Mouse (Mus musculus) right cerebral cortex, postnatal 4 days (tissue): ENCODE results near the gene Hist1h2bb.
"Not testable (repeated sequence)": the region's sequence is repeated elsewhere in the genome, so short reads cannot be mapped to it uniquely, and the experiment has no call there.

Experiments used
- DNase-seq: peaks from one replicate; pipeline ENCODE4 v3.0.0-alpha.2; 2022

The Hist1h2bb gene

DNA sequence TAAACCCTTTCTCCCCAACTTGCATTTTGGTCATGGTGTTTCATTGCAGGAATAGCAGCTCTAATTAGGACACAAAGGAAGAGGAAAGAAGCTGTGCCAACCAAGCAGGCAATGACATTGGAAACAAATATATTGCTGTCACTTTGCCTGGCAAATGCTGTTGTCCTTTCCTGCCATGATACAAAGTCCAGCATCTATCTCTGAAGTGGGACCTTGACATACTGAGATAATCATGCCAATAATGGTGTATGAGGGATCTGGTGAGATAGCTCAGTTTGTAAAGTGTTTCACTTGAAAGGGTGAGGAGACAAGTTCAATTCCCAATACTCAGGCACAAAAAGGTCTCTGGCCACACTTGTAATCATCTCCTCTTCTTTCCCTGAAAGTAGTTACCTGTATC lies 20.2 kb downstream of the Hist1h2bb start:
- DNase-seq, result no peak

DNA sequence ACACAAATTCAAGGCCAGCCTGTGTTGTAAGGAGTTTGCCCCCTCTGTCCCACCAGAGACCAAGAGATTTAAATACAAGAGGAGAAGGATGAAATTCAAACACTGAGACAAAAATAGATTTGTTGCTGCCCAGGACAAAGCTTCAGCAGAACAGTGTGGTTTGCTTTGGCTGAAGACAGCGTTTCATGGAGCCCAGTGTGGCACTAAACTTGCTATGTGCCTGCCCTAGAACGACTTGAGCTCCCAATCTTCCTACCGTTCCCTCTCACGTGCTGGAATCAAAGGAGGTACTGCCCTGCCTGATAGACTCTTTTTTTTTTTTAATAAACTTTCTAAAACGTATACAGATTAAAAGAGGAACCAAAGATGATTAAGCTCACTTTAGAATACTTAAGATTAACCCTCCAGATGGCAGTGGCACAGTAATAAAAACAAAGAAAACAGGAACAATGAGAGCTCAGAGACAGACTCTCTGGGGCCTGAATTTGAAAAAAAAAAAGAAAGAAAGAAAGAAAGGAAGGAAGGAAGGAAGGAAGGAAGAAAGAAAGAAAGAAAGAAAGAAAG lies 22.4 kb downstream of the Hist1h2bb start:
- DNase-seq, result no peak

DNA sequence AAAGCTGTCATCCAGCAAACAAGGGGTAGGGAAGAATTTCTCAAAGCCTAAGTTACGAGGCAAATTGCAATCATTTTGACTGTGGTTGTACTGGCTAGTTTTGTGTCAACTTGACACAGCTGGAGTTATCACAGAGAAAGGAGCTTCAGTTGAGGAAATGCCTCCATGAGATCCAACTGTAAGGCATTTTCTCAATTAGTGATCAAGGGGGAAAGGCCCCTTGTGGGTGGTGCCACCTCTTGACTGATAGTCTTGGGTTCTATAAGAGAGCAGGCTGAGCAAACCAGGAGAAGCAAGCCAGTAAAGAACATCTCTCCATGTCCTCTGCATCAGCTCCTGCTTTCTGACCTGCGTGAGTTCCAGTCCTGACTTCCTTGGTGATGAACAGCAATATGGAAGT lies 23.1 kb downstream of the Hist1h2bb start, which contains the start of gene Trim38:
Gene Trim38 (plus strand): TSS at position 301 of the 400 bp plus-strand sequence.
- DNase-seq, result not testable (repeated sequence)

DNA sequence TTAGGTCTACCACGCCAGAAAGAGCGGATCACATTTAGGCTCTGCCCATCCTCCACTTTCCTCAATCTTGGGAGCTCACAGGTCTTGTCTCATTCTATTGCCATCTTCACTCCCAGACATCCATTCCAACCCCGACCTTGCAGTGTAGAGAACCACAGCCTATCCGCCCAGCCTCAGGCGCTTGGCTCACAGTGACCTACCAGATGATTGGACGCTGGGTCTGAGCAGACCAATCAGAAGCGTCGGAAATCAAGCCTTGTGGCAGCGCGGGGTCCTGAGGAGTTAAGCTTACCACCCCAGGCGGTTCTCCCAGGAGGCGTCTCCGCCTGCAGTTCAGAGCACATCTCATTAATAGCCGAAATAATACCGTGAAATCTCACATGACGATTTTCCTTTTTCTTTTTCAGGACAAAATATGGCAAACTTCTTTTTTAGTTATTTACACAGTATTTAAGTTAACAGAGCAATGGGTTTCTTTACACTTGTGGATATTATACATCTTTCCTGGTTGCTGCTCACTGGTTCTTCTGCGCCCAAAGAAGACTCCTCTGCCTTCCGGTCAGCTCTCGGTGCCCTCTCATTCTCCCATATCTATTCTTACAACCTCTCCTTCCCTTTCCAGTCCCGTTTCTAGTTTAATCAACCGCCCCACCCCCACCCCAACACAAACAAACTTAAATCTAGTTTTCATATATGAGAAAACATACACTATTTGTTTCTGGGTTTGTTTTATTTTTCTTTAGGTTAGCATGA lies 26.2 kb downstream of the Hist1h2bb start:
- peak; percentile 21 for DNase-seq

DNA sequence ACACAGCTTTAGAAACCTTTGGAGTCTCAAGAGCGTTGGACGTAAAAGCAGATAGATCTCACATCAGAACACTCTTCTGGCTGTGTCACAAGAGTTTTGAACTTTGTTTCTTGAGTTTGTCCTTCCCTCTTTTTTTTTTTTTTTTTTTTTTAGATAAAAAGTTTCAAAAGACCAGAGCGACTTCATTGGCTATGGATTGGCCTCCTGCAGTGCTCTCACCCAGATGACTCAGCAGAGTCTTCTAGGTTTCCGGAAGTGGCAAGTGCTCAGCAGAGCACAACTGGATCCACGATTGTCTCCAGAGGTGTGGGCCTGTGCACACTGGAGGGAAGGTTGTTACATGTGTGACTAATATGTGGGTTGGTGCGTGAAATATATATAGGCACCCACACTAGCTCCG lies 31.8 kb downstream of the Hist1h2bb start:
- no peak for DNase-seq

DNA sequence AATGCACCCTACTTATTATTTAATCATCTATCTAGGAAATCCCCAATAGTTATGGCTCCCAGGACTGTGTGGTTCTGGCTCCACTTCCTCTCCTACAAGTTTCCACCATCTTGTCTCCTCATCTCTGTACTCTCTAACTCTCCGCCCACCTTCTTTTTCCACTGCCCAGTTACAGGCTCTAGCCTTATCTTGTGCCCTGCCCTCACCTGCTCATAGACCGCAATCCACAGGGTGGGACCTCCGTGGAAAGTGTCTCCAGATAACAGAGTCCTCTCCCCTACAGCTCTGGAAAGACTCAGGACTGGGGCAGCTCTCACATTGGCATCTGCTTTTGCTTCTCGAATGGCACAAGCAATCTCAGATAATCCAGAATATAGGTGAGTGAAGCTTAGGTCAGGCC lies 32.5 kb downstream of the Hist1h2bb start:
- no peak for DNase-seq

DNA sequence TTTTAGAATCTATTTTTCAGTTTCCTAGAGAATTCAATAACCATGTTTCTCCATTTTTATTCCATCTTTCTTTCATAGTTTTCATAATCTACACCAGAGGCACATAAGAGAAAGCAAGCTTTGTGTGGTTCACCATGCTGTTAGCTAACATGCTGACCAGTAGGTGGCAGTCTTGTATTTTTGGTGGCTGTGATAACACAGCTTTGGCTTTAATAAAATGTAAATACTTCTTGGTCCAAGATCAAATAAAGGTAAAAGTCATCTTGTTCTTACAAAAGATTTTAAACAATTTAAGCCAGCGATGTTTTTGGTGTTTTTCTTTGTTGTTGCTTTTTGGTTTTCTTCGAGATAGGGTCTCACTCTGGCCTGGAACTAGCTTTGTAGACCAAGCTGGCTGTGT lies 46.0 kb downstream of the Hist1h2bb start:
- DNase-seq, result peak; percentile 42
